Mouse (Mus musculus): ENCODE measurements at regions not wholly inside any gene's neighbourhood (a gene's known extent, or its start where the extent isn't known, plus 50 kb on each side); places are given as distances from the start of the nearest gene placed in this dataset.
A peak's percentile ranks its signal among the peaks of the same experiment; 100 is the strongest.

GRCm38 (mm10) chr5:126629826-126630225, 611.8 kb upstream of the Tmem132c start:
- 31% methylated on average over 2 of the region's 2 CpGs for WGBS
- DNase-seq (ENCODE audit: low spot score) (no peak), ATAC-seq (ENCODE audit: low FRiP score, low read depth) (no peak)
- Histone ChIP-seq H3K36me3 (ENCODE audit: control insufficient read depth, insufficient read depth, low read length) (no peaks in the 10 kb centered on the region), H3K27me3 (ENCODE audit: control insufficient read depth, insufficient read depth, low read length) (no peaks in the 10 kb centered on the region), H3K4me3 (replicated peaks; ENCODE audit: low read length) (no peak overlapping the region), H3K27ac (replicated peaks; ENCODE audit: low read depth, low read length) (no peak overlapping the region), H3K9me3 (ENCODE audit: control insufficient read depth, low read length) (no peaks in the 10 kb centered on the region), H3K4me1 (ENCODE audit: control insufficient read depth, insufficient read depth, low read length) (no peaks in the 10 kb centered on the region), H3K9ac (ENCODE audit: low read depth, low read length, severe bottlenecking) (no peak overlapping the region), H3K4me2 (replicated peaks; ENCODE audit: low read depth, low read length, severe bottlenecking) (no peak overlapping the region)
- TF ChIP-seq POLR2A (IDR thresholded peaks at IDR 0.05; ENCODE audit: borderline replicate concordance, extremely low read depth, insufficient read depth, insufficient read length) = no peak

DNA sequence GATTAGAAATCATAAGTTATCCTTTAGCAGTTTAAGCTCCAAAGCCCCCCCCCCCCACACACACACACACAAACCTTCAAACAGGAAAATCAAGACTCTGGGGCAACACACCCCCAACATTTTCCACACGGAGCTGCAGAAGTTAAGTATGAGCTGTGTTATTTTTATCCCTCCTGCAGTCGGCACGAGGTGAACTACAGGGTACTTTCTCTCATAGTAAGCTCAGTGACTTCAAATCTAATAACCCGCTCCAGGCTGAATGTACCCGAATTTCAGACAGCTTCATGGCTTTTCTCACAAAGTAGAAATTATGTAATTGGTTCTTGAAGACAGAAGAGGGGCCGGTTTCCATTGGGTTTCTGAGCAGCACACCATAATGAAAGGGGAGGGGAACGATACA, 591.2 kb upstream of the Tmem132c start:
- no peak overlapping the region for H3K9ac ChIP-seq (ENCODE audit: low read depth, low read length, severe bottlenecking)
- H3K27me3 ChIP-seq (ENCODE audit: control insufficient read depth, insufficient read depth, low read length) = no peaks in the 10 kb centered on the region
- H3K9me3 ChIP-seq (ENCODE audit: control insufficient read depth, low read length) = no peaks in the 10 kb centered on the region
- no peak overlapping the region for H3K4me3 ChIP-seq (replicated peaks; ENCODE audit: low read length)
- ATAC-seq (ENCODE audit: low FRiP score, low read depth) (no peak), DNase-seq (ENCODE audit: low spot score) (no peak)
- no peak overlapping the region for H3K4me2 ChIP-seq (replicated peaks; ENCODE audit: low read depth, low read length, severe bottlenecking)
- no peak overlapping the region for H3K27ac ChIP-seq (replicated peaks; ENCODE audit: low read depth, low read length)
- no peak for TF ChIP-seq POLR2A (IDR thresholded peaks at IDR 0.05; ENCODE audit: borderline replicate concordance, extremely low read depth, insufficient read depth, insufficient read length)
- H3K4me1 ChIP-seq (ENCODE audit: control insufficient read depth, insufficient read depth, low read length) = no peaks in the 10 kb centered on the region
- 76% methylated on average over 7 of the region's 7 CpGs for WGBS
- no peaks in the 10 kb centered on the region for H3K36me3 ChIP-seq (ENCODE audit: control insufficient read depth, insufficient read depth, low read length)

- H3K4me3 ChIP-seq (replicated peaks; ENCODE audit: low read length) = no peak overlapping the region
- no peak overlapping the region for H3K27ac ChIP-seq (replicated peaks; ENCODE audit: low read depth, low read length)
- TF ChIP-seq POLR2A (IDR thresholded peaks at IDR 0.05; ENCODE audit: borderline replicate concordance, extremely low read depth, insufficient read depth, insufficient read length) = no peak
- ATAC-seq (ENCODE audit: low FRiP score, low read depth) (no peak), DNase-seq (ENCODE audit: low spot score) (peak; percentile 93)
- H3K27me3 ChIP-seq (ENCODE audit: control insufficient read depth, insufficient read depth, low read length) = no peaks in the 10 kb centered on the region
- no peaks in the 10 kb centered on the region for H3K36me3 ChIP-seq (ENCODE audit: control insufficient read depth, insufficient read depth, low read length)
- H3K9me3 ChIP-seq (ENCODE audit: control insufficient read depth, low read length) = no peaks in the 10 kb centered on the region
- no peaks in the 10 kb centered on the region for H3K4me1 ChIP-seq (ENCODE audit: control insufficient read depth, insufficient read depth, low read length)
- 16% methylated on average over 3 of the region's 3 CpGs for WGBS
- no peak overlapping the region for H3K9ac ChIP-seq (ENCODE audit: low read depth, low read length, severe bottlenecking)
- H3K4me2 ChIP-seq (replicated peaks; ENCODE audit: low read depth, low read length, severe bottlenecking) = no peak overlapping the region
These were observed 590.2 kb upstream of the Tmem132c start for GRCm38 (mm10) chr5:126651367-126651766.

DNA sequence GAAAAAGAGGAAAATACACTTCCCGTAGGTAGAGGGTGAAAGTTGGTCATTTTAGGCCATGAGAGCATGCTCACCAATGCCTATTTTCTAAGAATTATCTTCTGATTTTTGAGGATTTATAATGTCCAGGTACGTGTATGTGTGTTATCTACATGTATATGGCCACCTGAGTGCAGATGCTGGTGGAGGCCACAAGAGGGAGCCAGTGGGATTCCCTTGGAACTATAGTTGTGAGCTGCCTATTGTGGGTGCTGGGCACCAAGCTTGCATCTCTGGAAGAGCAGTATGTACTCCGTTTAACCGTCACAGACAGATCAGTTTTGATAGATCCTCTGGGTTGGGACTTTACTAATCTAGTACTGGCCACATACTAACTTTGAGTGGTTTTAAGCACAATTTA, 579.0 kb upstream of the Tmem132c start:
- Histone ChIP-seq H3K27me3 (ENCODE audit: control insufficient read depth, insufficient read depth, low read length) (no peaks in the 10 kb centered on the region), H3K9ac (ENCODE audit: low read depth, low read length, severe bottlenecking) (no peak overlapping the region), H3K4me2 (replicated peaks; ENCODE audit: low read depth, low read length, severe bottlenecking) (no peak overlapping the region), H3K36me3 (ENCODE audit: control insufficient read depth, insufficient read depth, low read length) (no peaks in the 10 kb centered on the region), H3K4me1 (ENCODE audit: control insufficient read depth, insufficient read depth, low read length) (no peaks in the 10 kb centered on the region), H3K9me3 (ENCODE audit: control insufficient read depth, low read length) (no peaks in the 10 kb centered on the region), H3K27ac (replicated peaks; ENCODE audit: low read depth, low read length) (no peak overlapping the region), H3K4me3 (replicated peaks; ENCODE audit: low read length) (no peak overlapping the region)
- DNase-seq (ENCODE audit: low spot score) = no peak
- TF ChIP-seq POLR2A (IDR thresholded peaks at IDR 0.05; ENCODE audit: borderline replicate concordance, extremely low read depth, insufficient read depth, insufficient read length) = no peak
- no peak for ATAC-seq (ENCODE audit: low FRiP score, low read depth)
- 81% methylated on average over 4 of the region's 4 CpGs for WGBS

DNA sequence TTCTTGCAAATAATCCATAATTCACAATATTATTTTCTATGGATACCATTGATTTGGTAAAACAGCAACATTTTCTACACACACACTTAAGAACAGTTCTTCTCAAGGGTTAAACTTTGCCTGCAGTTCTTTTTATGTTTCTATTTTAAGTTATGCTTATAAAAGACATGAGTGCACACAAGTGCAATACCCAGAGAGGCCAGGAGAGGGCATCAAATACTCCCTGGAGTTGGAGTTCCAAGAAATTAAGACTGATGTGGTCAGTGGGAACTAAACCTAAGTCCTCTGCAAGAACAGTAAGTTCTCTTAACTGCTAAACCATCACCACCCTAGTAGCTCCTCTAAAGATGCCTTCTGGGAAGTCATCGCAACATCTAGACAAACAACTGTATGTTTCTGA, 570.5 kb upstream of the Tmem132c start:
- no peak for TF ChIP-seq POLR2A (IDR thresholded peaks at IDR 0.05; ENCODE audit: borderline replicate concordance, extremely low read depth, insufficient read depth, insufficient read length)
- no peak overlapping the region for H3K27ac ChIP-seq (replicated peaks; ENCODE audit: low read depth, low read length)
- no peak overlapping the region for H3K4me3 ChIP-seq (replicated peaks; ENCODE audit: low read length)
- 44% methylated on average over 1 of the region's 1 CpGs for WGBS
- no peaks in the 10 kb centered on the region for H3K9me3 ChIP-seq (ENCODE audit: control insufficient read depth, low read length)
- DNase-seq (ENCODE audit: low spot score) (peak; percentile 18), ATAC-seq (ENCODE audit: low FRiP score, low read depth) (no peak)
- H3K9ac ChIP-seq (ENCODE audit: low read depth, low read length, severe bottlenecking) = no peak overlapping the region
- H3K4me2 ChIP-seq (replicated peaks; ENCODE audit: low read depth, low read length, severe bottlenecking) = no peak overlapping the region
- H3K27me3 ChIP-seq (ENCODE audit: control insufficient read depth, insufficient read depth, low read length) = no peaks in the 10 kb centered on the region
- no peaks in the 10 kb centered on the region for H3K36me3 ChIP-seq (ENCODE audit: control insufficient read depth, insufficient read depth, low read length)
- H3K4me1 ChIP-seq (ENCODE audit: control insufficient read depth, insufficient read depth, low read length) = no peaks in the 10 kb centered on the region

DNA sequence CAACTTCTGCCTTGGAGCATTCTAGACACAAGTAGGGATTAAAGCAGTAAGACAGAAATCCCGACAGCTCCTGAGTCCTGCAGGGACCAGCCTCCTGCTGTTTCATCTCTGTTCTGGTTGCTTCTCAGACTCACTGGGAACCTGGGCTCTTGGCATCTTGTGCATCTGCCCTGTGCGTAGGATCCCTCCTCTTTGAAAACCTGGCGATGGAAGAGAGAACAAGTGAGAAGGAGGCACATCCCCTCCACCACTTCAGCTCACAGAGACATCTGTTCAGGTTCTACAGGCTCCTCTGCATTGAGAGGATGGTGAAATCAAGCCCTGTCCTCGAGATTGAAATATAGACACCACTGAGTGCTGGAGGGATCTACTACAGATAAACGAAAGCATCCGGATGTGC, 561.3 kb upstream of the Tmem132c start:
- no peak for TF ChIP-seq POLR2A (IDR thresholded peaks at IDR 0.05; ENCODE audit: borderline replicate concordance, extremely low read depth, insufficient read depth, insufficient read length)
- Histone ChIP-seq H3K4me1 (ENCODE audit: control insufficient read depth, insufficient read depth, low read length) (no peaks in the 10 kb centered on the region), H3K36me3 (ENCODE audit: control insufficient read depth, insufficient read depth, low read length) (no peaks in the 10 kb centered on the region), H3K9ac (ENCODE audit: low read depth, low read length, severe bottlenecking) (no peak overlapping the region), H3K4me2 (replicated peaks; ENCODE audit: low read depth, low read length, severe bottlenecking) (no peak overlapping the region), H3K4me3 (replicated peaks; ENCODE audit: low read length) (no peak overlapping the region), H3K27ac (replicated peaks; ENCODE audit: low read depth, low read length) (no peak overlapping the region), H3K9me3 (ENCODE audit: control insufficient read depth, low read length) (no peaks in the 10 kb centered on the region), H3K27me3 (ENCODE audit: control insufficient read depth, insufficient read depth, low read length) (no peaks in the 10 kb centered on the region)
- no peak for DNase-seq (ENCODE audit: low spot score)
- WGBS = 70% methylated on average over 6 of the region's 6 CpGs
- no peak for ATAC-seq (ENCODE audit: low FRiP score, low read depth)

All from limb, embryonic 14.5 days (tissue).